Mouse (Mus musculus) cerebellum, adult 9-10 months (tissue): Measurements from ENCODE around the gene Olfr1366.
"Not testable (repeated sequence)": the region's sequence is repeated elsewhere in the genome, so short reads cannot be mapped to it uniquely, and the experiment has no call there.

Source experiments
- DNase-seq: peaks from one replicate; pipeline ENCODE4 v3.0.0; 2022

Gene Olfr1366

GRCm38 (mm10) chr13:21542708-21543107, at the start of gene Olfr1366:
Olfr1366 (minus strand) TSS chr13:21542808.
- no peak for DNase-seq

- no peak for DNase-seq
These were observed 49.0 kb upstream of the Olfr1366 start for GRCm38 (mm10) chr13:21591618-21592017.

GRCm38 (mm10) chr13:21581659-21582058, 39.1 kb upstream of the Olfr1366 start, which contains the start of gene Olfr1364:
Olfr1364 (minus strand) TSS chr13:21581759.
- no peak for DNase-seq

GRCm38 (mm10) chr13:21559793-21560192, 17.2 kb upstream of the Olfr1366 start, which contains the start of gene Olfr1535:
Olfr1535 (minus strand) TSS chr13:21559893.
- no peak for DNase-seq

GRCm38 (mm10) chr13:21550416-21551110, 8.0 kb upstream of the Olfr1366 start:
- no peak for DNase-seq

GRCm38 (mm10) chr13:21549487-21549886, 6.9 kb upstream of the Olfr1366 start:
- DNase-seq, result no peak

- peak; percentile 90 for DNase-seq
These were observed 11.8 kb downstream of the Olfr1366 start, which contains the start of gene Zkscan8 for GRCm38 (mm10) chr13:21530781-21531201. Zkscan8 (minus strand) TSS chr13:21531120.

GRCm38 (mm10) chr13:21530136-21530535, 12.5 kb downstream of the Olfr1366 start:
- DNase-seq, result no peak

GRCm38 (mm10) chr13:21506221-21506649, 36.4 kb downstream of the Olfr1366 start:
- peak; percentile 82 for DNase-seq

GRCm38 (mm10) chr13:21502296-21502695, 40.3 kb downstream of the Olfr1366 start:
- no peak for DNase-seq

GRCm38 (mm10) chr13:21501182-21501581, 41.4 kb downstream of the Olfr1366 start, which contains the start of gene Gm11273:
Gm11273 (minus strand) TSS chr13:21501418.
- not testable (repeated sequence) for DNase-seq

- DNase-seq, result no peak
These were observed 47.5 kb downstream of the Olfr1366 start, which contains the start of gene AK157302 for GRCm38 (mm10) chr13:21495080-21495479. AK157302 (plus strand) TSS chr13:21495223.

- DNase-seq, result no peak
These were observed 49.8 kb downstream of the Olfr1366 start for GRCm38 (mm10) chr13:21492847-21493246.

- no peak for DNase-seq
These were observed 55.7 kb downstream of the Olfr1366 start for GRCm38 (mm10) chr13:21486881-21487280.
